In genomic region chr7:19208944-19209472, GRCm38 (mm10) we compare ENCODE assay signal across 8 mouse cellular contexts. TPM values are rescaled to one million over a fixed set of nuclear protein-coding genes. Genes with fewer than 3 reads are reported as not detected.
DNase-seq lines count a peak whose midpoint lies in the region; ATAC-seq and TF ChIP-seq lines count a peak whose summit lies in the region.
"Had no signal": no experiment of that assay in that cellular context is flagged by ENCODE, and none has a peak within 500 bp of the region (broad histone marks: within the 10 kb centered on the region; RNA-seq: fewer than 3 reads in every experiment).

No protein-coding gene starts in this region.

- H3K4me1 ChIP-seq in kidney, postnatal 0 days (replicated peaks; ENCODE audit: insufficient read depth, low read length), result peaks cover 14% of the 10 kb centered on the region; the same call in 1 of the 2 replicates
- H3K4me1 ChIP-seq in kidney, embryonic 16.5 days (ENCODE audit: insufficient read depth, low read length), result peaks cover 22% of the 10 kb centered on the region
- H3K4me1 ChIP-seq in G1E (ENCODE audit: insufficient read depth, low read depth, low read length), result peaks cover under 1% of the 10 kb centered on the region

- no peak overlapping the region for H3K4me3 ChIP-seq in kidney, postnatal 0 days (replicated peaks; ENCODE audit: low read depth, low read length)
- H3K4me3 ChIP-seq in kidney, embryonic 16.5 days (ENCODE audit: low read length), result no peak overlapping the region
- H3K4me3 ChIP-seq in G1E (ENCODE audit: low read depth, low read length), result no peak overlapping the region
- H3K4me3 ChIP-seq: limb, embryonic 13.5 days had no signal

- ATAC-seq in kidney, postnatal 0 days (replicated peaks; ENCODE audit: low FRiP score, low read depth), result no peak
- ATAC-seq in kidney, embryonic 16.5 days (ENCODE audit: low FRiP score, low TSS enrichment), result no peak
- ATAC-seq in G1E (ENCODE audit: extremely low read depth, insufficient number of reproducible peaks, low FRiP score, poor library complexity, severe bottlenecking), result no peak
- no peak for ATAC-seq in megakaryocyte progenitor cell, adult 5-6 weeks (replicated peaks; ENCODE audit: poor library complexity)

- H3K27ac ChIP-seq in kidney, postnatal 0 days, result no peak overlapping the region
- H3K27ac ChIP-seq in kidney, embryonic 16.5 days (ENCODE audit: low read length), result no peak overlapping the region
- H3K27ac ChIP-seq: limb, embryonic 13.5 days had no signal

- H3K36me3 ChIP-seq in kidney, postnatal 0 days (ENCODE audit: insufficient read depth, low read length), result peaks cover 5% of the 10 kb centered on the region
- peaks cover 14% of the 10 kb centered on the region for H3K36me3 ChIP-seq in kidney, embryonic 16.5 days (ENCODE audit: insufficient read depth, low read length)
- H3K36me3 ChIP-seq in G1E (replicated peaks), result peaks cover 19% of the 10 kb centered on the region

- WGBS in kidney, postnatal 0 days, result 53% methylated on average over 7 of the region's 7 CpGs
- 64% methylated on average over 7 of the region's 7 CpGs for WGBS in kidney, embryonic 16.5 days

- no peak overlapping the region for H3K9ac ChIP-seq in kidney, postnatal 0 days (ENCODE audit: low read depth, low read length)
- no peak overlapping the region for H3K9ac ChIP-seq in kidney, embryonic 16.5 days (replicated peaks; ENCODE audit: low read length)
- H3K9ac ChIP-seq: limb, embryonic 13.5 days had no signal

- no peaks in the 10 kb centered on the region for H3K27me3 ChIP-seq in kidney, postnatal 0 days (ENCODE audit: insufficient read depth, low read length)
- no peaks in the 10 kb centered on the region for H3K27me3 ChIP-seq in kidney, embryonic 16.5 days (ENCODE audit: insufficient read depth, low read length)
- peaks cover 18% of the 10 kb centered on the region for H3K27me3 ChIP-seq in G1E (ENCODE audit: insufficient read depth, low read length)
- H3K27me3 ChIP-seq: limb, embryonic 13.5 days had no signal

- intact Hi-C loops in heart, postnatal 14 days (cut with DNase I), result loop anchor here (2.0 to 10.0 kb wide), 3 partner anchors 30 to 144 kb away; no protein-coding TSS in a partner anchor

- H3K4me2 ChIP-seq in kidney, postnatal 0 days (ENCODE audit: low read length), result no peak overlapping the region
- H3K4me2 ChIP-seq in kidney, embryonic 16.5 days (replicated peaks; ENCODE audit: low read depth, low read length), result no peak overlapping the region
- H3K4me2 ChIP-seq: limb, embryonic 13.5 days had no signal

- peak; percentile 67 for DNase-seq in kidney, postnatal 0 days (ENCODE audit: low spot score)
- DNase-seq in G1E (ENCODE audit: low spot score), result no peak
- DNase-seq in adrenal gland, postnatal 10 days, result peak; percentile 76
- peak; percentile 57 to 73 for DNase-seq in heart, postnatal 14 days
- DNase-seq in lung, postnatal 36 days, result peak; percentile 89

- peak; percentile 93 for TF ChIP-seq CTCF in kidney, postnatal 0 days (IDR thresholded peaks at IDR 0.05; ENCODE audit: low read depth)
- TF ChIP-seq CTCF in G1E (IDR thresholded peaks at IDR 0.05; ENCODE audit: low read depth, low read length), result peak; percentile 74

- H3K9me3 ChIP-seq in kidney, postnatal 0 days (replicated peaks; ENCODE audit: low read length), result no peaks in the 10 kb centered on the region
- no peaks in the 10 kb centered on the region for H3K9me3 ChIP-seq in kidney, embryonic 16.5 days (ENCODE audit: low read length)
- H3K9me3 ChIP-seq in G1E (replicated peaks), result peaks cover 6% of the 10 kb centered on the region
- H3K9me3 ChIP-seq: limb, embryonic 13.5 days had no signal

RNA-seq across cellular contexts. Expression of gene Gpr4, which starts 3.3 kb away (rescaled TPM):
- polyA plus RNA-seq in kidney, postnatal 0 days (2015; fragmentation: Nextera tagmentation; extraction: Ambion mirVana), result 5.1 and 5.2 TPM in 2 replicates
- polyA plus RNA-seq in kidney, embryonic 16.5 days (2015; fragmentation: Nextera tagmentation; extraction: Ambion mirVana), result 4.0 and 4.3 TPM in 2 replicates
- 0.30 TPM in 1 of 2 replicates, not detected in the other for total RNA-seq in G1E (2014; fragmentation: Nextera tagmentation)
- 0.11 and 0.12 TPM in 2 replicates for total RNA-seq in G1E (2017)
- polyA plus RNA-seq in G1E (2012), result 0.06 and 0.16 TPM in 2 replicates
- total RNA-seq in adrenal gland, postnatal 10 days (2021), result 1 to 10 TPM; 7.4 to 9.2 TPM
- 10 to 100 TPM in 1 of 2 experiments, 1 to 10 TPM in 1; 9.9 to 11.2 TPM for total RNA-seq in heart, postnatal 14 days (2021)
- total RNA-seq in megakaryocyte progenitor cell, adult 5-6 weeks (2015), result 0.12 TPM in 1 of 2 replicates, not detected in the other
- not detected in 2 replicates for total RNA-seq in megakaryocyte progenitor cell, adult 5-6 weeks (2017)

RNA-seq across cellular contexts. Expression of gene Opa3, which starts 19.1 kb away (rescaled TPM):
- polyA plus RNA-seq in kidney, postnatal 0 days (2015; fragmentation: Nextera tagmentation; extraction: Ambion mirVana), result 30.4 and 30.5 TPM in 2 replicates
- polyA plus RNA-seq in kidney, embryonic 16.5 days (2015; fragmentation: Nextera tagmentation; extraction: Ambion mirVana), result 42.9 and 44.6 TPM in 2 replicates
- total RNA-seq in G1E (2014; fragmentation: Nextera tagmentation), result 13.8 and 14.2 TPM in 2 replicates
- 14.8 and 15.2 TPM in 2 replicates for total RNA-seq in G1E (2017)
- polyA plus RNA-seq in G1E (2012), result 7.7 and 8.4 TPM in 2 replicates
- total RNA-seq in adrenal gland, postnatal 10 days (2021), result 10 to 100 TPM; 26.5 to 26.6 TPM
- 10 to 100 TPM; 54.8 to 58.3 TPM for total RNA-seq in heart, postnatal 14 days (2021)
- 12.4 and 16.1 TPM in 2 replicates for total RNA-seq in megakaryocyte progenitor cell, adult 5-6 weeks (2015)
- total RNA-seq in megakaryocyte progenitor cell, adult 5-6 weeks (2017), result 19.9 and 25.0 TPM in 2 replicates

RNA-seq across cellular contexts. Expression of gene Eml2, which starts 32.8 kb away (rescaled TPM):
- polyA plus RNA-seq in kidney, postnatal 0 days (2015; fragmentation: Nextera tagmentation; extraction: Ambion mirVana), result 10.6 and 13.1 TPM in 2 replicates
- polyA plus RNA-seq in kidney, embryonic 16.5 days (2015; fragmentation: Nextera tagmentation; extraction: Ambion mirVana), result 12.0 and 14.5 TPM in 2 replicates
- total RNA-seq in G1E (2014; fragmentation: Nextera tagmentation) (13.6 and 19.0 TPM in 2 replicates), G1E (2017) (14.3 and 15.1 TPM in 2 replicates)
- 25.4 and 27.2 TPM in 2 replicates for polyA plus RNA-seq in G1E (2012)
- total RNA-seq in adrenal gland, postnatal 10 days (2021), result 10 to 100 TPM; 37.7 to 41.0 TPM
- total RNA-seq in heart, postnatal 14 days (2021), result 10 to 100 TPM; 37.9 to 43.0 TPM
- total RNA-seq in megakaryocyte progenitor cell, adult 5-6 weeks (2015), result 4.3 and 5.5 TPM in 2 replicates
- total RNA-seq in megakaryocyte progenitor cell, adult 5-6 weeks (2017), result 8.0 and 15.1 TPM in 2 replicates

RNA-seq across cellular contexts. Expression of gene Gipr, which starts 43.1 kb away (rescaled TPM):
- polyA plus RNA-seq in kidney, postnatal 0 days (2015; fragmentation: Nextera tagmentation; extraction: Ambion mirVana), result 0.08 and 0.09 TPM in 2 replicates
- 0.37 and 0.60 TPM in 2 replicates for polyA plus RNA-seq in kidney, embryonic 16.5 days (2015; fragmentation: Nextera tagmentation; extraction: Ambion mirVana)
- total RNA-seq in G1E (2014; fragmentation: Nextera tagmentation) (7.0 and 10.7 TPM in 2 replicates), G1E (2017) (6.5 and 6.8 TPM in 2 replicates)
- polyA plus RNA-seq in G1E (2012), result 7.1 and 7.7 TPM in 2 replicates
- total RNA-seq in adrenal gland, postnatal 10 days (2021), result under 1 TPM; 0.75 to 0.94 TPM
- under 1 TPM; 0.37 to 0.55 TPM for total RNA-seq in heart, postnatal 14 days (2021)
- not detected in 2 replicates for total RNA-seq in megakaryocyte progenitor cell, adult 5-6 weeks (2015)
- total RNA-seq in megakaryocyte progenitor cell, adult 5-6 weeks (2017), result not detected in 2 replicates

RNA-seq across cellular contexts. Expression of gene Snrpd2, which starts 59.5 kb away (rescaled TPM):
- 119 and 127 TPM in 2 replicates for polyA plus RNA-seq in kidney, postnatal 0 days (2015; fragmentation: Nextera tagmentation; extraction: Ambion mirVana)
- polyA plus RNA-seq in kidney, embryonic 16.5 days (2015; fragmentation: Nextera tagmentation; extraction: Ambion mirVana), result 137 and 141 TPM in 2 replicates
- total RNA-seq in G1E (2014; fragmentation: Nextera tagmentation) (19.5 and 25.5 TPM in 2 replicates), G1E (2017) (75.1 and 92.3 TPM in 2 replicates)
- 73.1 and 75.0 TPM in 2 replicates for polyA plus RNA-seq in G1E (2012)
- 10 to 100 TPM; 90.1 to 91.2 TPM for total RNA-seq in adrenal gland, postnatal 10 days (2021)
- 10 to 100 TPM; 62.8 to 70.8 TPM for total RNA-seq in heart, postnatal 14 days (2021)
- 106 and 117 TPM in 2 replicates for total RNA-seq in megakaryocyte progenitor cell, adult 5-6 weeks (2015)
- total RNA-seq in megakaryocyte progenitor cell, adult 5-6 weeks (2017), result 78.6 and 83.9 TPM in 2 replicates

Comparison
In these comparisons a context has a peak if more than half of its experiments do, and no peak if none do; other contexts are left out.
1. RNA of gene Gpr4, which starts 3.3 kb away (total RNA-seq): 9.9 to 11.2 TPM in heart, postnatal 14 days and 7.4 to 9.2 TPM in adrenal gland, postnatal 10 days; 0.11 to 0.30 TPM in G1E and 0.12 TPM in megakaryocyte progenitor cell, adult 5-6 weeks; every median in the first group is over 4 times any median in the second.